Mouse (Mus musculus): Measurements from ENCODE around the gene Gm45808.
A peak's percentile ranks its signal among the peaks of the same experiment; 100 is the strongest.
"Not testable (repeated sequence)": the region's sequence is repeated elsewhere in the genome, so short reads cannot be mapped to it uniquely, and the experiment has no call there.

Gm45808 gene

DNA sequence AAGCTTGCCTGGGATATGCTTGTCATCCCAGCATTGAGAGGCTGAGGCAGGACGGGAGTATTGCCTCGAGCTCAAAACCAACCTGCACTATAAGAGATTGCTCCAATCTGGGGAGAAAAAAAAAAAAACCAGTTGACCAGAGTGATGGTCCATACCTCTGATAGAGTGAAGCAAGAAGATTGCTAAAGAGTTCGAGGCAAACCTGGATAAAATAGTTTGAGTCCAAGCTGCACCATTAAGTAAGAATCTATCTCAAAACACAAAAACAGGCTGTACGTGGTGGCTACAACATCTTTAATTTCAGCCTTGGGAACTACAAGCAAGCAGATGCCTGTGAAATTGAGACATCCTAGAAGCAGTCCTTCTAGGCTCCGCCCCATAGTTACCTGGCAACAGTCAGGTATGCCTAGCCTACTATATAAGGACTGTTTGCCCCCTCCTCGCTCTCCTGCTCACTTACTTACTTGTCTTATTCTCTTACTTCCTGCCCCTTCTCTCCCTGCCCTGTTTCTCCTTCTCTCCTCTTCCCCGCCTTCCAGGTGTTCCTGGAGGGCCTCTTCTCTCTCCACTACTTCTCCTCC, 19.4 kb downstream of the Gm45808 start:
- no peak for DNase-seq

DNA sequence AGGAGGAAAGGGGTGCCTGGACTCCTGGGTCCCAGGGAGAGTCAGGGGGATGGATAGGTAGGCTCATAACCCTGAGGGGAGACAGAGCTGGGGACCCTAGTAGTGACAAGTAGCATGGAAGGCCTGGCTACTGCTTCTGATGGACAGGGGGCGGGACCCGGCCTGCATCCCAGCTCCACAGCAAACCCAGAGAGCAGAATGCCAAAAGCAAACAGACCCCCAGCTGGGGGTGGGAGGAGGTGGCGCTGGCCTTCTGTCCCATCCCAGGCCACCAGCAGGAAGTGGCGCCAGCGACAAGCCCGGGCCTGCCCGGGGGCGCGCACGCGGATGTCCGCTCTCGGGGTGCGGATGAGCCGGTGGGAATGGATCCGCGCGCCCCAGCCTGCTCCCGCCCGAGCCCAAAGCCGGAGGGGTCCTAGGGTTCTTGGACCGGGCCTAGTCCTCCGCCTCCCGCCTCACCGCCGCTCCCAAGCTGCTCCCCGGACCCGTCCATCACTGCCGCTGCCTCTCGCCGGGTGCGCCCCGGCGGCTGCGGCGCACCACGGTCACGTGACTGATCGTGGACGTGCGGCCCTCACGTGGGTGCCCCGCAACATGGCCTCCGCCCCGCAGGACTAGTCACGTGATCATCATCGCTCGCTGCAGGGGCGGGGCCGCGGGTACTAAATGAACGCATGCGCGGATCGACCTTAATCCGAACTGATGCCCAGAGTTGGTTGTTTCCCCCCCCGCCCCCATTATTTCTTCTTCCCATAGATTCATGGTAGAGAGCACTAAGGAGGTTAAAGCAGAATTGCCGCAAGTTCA, 20.1 kb downstream of the Gm45808 start, which contains the start of gene Bax:
Bax (minus strand) TSS at position 616 of the 807 bp plus-strand sequence.
- DNase-seq, result peak; percentile 99

DNA sequence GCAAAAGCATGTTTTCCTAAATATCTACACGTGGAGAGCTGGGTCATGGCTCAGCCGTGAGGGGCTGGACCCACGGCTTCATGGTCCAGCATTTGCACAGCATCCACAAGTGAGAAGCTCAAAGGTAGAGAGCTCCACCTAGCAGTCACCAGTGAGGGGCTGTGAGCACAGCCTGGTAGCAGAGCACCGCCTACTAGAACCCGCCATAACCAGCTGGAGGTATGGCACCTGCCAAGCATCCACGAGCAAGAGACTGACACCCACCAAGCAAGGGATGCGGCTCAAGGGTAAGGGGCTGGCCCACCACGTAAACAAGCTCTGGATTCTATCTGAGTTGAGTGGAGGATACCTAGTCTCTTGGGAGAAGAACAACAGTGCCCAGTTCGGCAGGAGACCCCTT, 21.1 kb downstream of the Gm45808 start:
- peak in 1 of 2 experiments; percentile 48 for DNase-seq

DNA sequence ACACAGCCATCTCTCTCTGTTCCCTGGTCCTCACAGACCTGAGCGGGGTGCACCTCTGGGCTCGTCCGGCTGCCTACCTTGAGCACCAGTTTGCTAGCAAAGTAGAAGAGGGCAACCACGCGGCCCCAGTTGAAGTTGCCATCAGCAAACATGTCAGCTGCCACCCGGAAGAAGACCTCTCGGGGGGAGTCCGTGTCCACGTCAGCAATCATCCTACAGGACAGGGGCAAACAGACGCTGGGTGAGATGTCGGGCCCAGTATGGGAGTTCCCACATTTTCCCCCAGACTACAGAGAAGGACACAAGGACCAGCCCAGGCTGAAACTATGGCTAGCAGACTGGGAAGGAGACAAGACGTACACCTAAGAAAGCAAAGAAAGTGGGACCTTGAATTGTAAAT, 21.5 kb downstream of the Gm45808 start:
- no peak for DNase-seq

DNA sequence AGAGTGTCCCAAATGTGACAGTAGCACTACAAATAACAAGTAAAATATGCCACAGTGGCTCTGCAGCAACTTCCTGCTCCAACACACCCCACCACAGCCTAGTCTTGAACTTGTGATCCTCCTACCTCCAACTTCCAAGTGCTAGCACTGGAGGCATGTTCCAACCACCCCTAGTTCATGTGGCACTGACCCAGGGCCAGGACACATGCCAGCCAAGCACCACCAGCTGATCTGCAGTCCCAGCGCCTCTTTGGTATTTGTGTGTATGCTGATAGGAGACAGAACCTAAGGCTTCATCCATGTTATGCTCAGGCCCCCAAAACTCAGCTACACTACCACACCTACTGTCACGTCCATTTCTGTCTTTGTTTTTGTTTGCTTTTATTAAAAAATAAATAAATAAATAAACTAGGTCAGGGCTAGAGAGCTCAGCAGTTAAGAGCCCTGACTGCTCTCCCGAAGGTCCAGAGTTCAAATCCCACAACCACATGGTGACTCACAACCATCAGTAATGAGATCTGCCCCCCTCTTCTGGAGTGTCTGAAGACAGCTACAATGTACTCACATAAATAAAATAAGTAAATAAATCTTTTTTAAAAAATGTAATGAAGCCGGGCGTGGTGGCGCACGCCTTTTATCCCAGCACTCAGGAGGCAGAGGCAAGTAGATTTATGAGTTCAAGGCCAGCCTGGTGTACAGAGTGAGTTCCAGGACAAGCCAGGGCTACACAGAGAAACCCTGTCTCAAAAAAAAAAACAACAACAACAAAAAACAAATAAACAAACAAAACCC, 22.4 kb downstream of the Gm45808 start:
- peak in 1 of 2 experiments; percentile 49 for DNase-seq

DNA sequence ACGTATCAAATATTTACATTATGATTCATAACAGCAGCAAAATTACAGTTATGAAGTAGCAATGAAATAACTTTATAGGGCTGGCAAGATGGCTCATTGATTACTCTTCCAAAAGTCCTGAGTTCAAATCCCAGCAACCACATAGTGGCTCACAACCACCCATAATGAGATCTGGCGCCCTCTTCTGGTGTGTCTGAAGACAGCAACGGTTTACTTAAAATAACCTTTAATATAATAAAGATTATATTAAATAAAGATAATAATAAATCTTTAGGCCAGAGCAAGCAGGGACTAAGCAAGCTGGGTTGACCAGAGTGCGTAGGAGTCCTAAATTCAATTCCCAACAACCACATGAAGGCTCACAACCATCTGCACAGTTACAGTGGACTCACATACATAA, 23.7 kb downstream of the Gm45808 start:
- DNase-seq, result not testable (repeated sequence)

DNA sequence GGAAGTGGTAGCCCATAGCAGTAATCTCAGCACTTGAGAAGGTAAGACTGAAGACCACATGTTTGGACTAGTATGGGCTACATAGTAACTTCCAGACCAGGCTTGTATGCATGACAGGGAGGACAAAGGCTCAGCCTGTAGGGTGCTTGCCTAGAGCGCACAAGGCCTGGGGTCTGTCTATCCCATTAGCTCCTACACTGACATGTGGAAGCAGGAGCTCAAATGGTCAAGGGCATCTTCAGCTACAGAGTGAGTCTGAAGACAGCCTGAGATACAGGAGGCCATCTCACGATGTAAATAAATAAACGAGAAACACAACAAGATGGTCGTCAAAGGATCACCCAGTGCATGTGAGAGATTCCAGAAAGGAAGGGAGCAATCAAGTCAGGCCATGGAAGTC, 24.3 kb downstream of the Gm45808 start:
- no peak for DNase-seq

DNA sequence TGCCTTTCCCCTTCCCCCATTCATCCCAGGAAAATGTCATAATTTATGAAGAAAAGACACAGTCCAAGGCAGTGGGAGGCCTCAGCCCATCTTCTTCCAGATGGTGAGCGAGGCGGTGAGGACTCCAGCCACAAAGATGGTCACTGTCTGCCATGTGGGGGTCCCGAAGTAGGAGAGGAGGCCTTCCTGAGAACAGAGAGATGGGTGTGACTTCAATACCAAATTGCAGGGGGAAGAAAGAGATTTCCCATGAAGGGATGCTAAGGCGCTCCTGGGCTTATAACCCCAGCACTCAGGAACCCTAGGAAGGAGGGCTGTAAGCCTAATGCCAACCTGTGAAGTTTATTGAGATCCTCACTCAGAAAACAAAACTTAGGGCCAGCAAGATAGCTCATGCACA, 24.8 kb downstream of the Gm45808 start:
- no peak for DNase-seq

DNA sequence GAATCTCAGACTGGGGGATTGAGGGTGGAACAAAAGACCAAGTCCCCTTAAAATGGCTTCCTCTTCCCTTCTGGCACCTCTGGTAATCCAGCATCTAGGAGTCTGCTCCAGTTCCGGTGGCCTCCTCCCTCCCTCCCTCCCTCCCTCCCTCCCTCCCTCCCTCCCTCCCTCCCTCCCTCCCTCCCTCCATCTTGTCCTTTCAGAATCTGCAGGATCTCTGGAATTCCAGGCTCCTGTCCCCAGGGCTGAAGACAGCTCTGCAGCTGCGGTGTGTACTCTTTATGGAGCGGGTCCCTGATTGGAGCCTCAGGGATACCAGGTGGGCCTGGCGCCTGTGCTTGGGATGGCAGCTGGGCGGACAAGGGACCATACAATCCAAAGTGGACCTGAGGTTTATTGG, 25.3 kb downstream of the Gm45808 start:
- peak in 1 of 2 experiments; percentile 35 for DNase-seq

DNA sequence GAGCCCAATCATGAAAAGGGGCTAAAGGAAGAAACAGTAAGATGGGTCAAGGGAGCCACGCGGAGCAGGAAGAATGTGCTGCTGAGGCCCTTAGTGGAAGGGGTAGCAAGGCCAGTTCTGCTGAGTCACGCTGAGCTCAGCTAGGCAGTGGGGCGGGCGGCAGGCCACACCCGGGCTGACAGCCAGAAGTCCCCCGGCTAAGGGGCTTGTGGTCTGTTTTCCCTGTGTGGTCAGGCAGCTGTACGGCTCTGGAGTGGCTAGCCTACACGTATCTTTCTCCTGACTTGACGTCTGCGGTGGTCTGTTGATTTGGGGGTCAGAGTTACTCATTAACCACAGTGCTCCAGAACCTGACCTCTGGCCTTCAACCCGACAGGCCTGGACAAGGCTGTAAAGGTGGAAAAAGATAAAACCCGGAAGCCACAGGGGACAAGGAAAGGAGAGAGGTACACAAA, 25.7 kb downstream of the Gm45808 start:
- peak; percentile 74 to 80 for DNase-seq

DNA sequence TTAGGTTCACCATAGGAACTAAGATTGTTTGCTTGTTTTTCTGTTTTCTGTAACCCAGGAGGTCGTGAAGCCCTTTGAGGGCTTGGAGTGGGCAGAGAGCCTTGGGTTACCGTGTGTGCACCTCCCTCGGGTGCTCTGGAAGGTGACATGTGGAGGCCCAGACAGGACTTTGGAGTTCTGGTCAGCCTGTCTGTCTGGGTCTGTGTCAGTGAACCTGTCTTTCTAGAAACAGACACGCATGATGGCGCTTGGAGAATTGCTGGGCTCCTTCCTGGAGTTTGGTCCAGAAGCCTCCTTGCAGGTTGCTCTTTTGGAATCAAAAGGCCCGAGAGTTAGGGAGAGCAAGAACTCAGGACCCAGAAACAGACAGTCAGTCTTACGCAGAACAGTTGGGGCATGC, 26.2 kb downstream of the Gm45808 start:
- peak; percentile 36 to 56 for DNase-seq

DNA sequence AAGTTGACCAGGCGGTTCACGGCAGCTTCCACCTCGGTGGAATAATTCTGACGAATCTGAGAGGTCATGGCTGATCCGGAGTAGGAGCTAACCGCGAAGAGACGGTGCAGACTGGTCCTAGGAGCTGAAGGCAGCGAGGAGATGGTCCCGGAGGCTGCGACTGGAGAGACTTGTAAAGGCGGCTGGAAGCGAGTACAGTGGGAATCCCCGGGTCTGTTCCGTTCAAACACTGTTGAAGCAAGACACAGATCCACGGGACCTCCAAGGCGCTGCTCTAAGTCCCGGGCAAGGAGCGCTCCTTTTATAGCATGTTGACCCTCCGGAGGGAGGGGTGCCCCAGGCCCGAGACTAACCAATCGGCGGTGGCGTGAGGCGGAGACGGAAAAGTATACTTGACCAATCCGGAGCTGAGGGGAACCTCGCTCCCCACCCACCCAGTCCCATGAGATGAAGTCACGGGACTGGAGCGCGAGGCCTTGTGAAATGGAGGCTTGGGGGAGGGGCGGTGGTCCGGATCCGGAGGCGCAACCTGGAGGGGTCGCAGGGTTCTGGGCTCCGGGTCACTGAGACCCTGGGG, 27.0 kb downstream of the Gm45808 start, which contains the start of gene Ftl1:
Ftl1 (minus strand) TSS at position 321 of the 577 bp plus-strand sequence.
- DNase-seq, result peak; percentile 98

DNA sequence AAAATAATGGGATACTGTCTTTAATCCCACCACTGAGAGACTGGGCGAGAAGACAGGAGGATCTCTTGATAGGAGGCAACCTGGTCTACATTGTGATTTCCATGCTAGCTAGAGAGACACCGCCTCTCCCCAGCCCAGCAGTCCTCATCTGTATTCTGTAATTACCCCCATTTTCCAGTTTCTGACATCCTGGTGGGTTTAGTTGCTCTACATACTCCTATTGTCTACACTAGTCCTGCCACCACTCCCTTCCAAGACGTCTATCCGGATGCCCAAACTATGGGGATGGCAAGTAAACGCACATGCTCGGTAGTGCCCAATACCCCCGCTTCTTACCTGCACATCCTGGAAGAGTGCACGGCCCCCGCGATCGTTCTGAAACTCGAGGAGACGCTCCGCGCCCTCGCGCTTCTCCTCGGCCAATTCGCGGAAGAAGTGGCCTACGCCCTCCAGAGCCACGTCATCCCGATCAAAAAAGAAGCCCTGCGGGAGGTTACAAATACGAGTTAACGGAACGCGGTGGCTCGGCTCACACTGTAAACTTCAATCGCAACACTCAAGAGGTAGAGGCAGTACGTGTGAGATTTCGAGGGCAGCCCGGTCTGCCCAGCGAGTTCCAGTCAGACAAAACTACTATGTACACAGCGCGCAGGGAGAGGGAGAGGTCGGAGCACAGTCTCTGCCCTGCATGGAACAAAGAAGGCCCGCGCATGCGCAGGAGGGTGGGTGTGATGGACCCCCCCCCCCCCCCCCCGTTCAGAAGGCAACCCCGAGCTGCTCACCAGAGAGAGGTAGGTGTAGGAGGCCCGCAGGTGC, 27.7 kb downstream of the Gm45808 start:
- DNase-seq, result peak; percentile 96

DNA sequence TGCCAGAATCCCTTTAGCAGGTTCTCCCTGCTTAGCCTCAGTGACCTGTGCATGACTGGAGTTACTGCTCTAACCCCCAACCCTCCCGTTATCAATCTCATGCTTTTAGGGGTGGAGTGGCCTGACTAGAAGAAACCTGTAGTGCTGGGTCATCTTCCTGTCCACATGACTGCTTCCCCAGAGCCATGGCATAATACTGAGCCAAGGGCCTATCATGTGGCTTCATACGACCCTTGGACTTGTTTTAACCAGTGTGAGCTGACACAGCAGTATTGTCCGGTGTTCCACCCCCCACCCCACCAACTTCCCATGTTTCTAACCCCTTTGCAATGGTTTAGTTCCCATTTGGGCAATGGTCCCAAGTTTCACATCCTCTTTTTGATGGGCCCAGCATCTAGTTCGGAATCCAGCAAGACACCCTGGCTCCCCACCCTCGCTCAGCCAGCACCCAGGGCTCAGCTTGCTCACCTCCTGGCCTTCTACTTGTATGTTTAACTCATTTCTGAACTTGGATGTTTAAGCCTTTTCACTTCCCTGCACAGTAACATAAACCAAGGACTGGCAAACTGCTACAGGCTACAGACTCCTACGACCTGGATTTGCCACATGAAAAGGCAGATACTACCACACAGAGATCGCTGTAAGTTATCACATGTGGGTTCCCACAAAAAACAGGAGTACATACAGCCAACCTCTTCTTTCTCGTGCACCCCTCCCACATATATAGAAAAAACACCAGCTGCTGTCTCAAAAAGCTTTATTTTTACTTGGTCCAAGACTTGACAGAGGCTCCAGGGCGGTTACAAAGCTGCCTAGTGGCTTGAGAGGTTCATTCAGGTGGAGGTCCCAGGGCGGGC, 29.2 kb downstream of the Gm45808 start:
- DNase-seq, result no peak

DNA sequence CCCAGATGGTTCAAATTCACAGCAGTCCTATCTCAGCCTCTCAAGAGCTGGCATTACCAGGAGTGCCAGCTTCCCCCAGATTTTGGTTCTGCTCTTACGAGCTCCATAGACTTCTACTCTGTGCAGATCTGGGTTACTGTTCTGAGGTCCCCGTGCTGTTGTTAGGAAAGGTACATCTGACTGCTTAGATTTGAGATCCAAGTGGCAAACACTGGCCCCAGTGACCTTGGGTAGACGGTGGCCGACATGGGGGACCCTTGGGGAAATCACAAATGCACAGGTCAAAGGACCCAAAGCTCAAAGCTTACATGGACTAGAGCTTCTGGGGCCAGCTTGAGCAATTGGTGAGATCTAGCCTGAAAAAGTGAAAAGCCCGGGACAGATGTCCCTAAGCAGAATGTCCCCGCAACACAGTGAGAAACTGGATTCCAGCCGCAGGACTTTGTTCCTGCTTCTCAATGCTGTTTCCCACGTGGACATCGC, 29.8 kb downstream of the Gm45808 start:
- DNase-seq, result no peak

DNA sequence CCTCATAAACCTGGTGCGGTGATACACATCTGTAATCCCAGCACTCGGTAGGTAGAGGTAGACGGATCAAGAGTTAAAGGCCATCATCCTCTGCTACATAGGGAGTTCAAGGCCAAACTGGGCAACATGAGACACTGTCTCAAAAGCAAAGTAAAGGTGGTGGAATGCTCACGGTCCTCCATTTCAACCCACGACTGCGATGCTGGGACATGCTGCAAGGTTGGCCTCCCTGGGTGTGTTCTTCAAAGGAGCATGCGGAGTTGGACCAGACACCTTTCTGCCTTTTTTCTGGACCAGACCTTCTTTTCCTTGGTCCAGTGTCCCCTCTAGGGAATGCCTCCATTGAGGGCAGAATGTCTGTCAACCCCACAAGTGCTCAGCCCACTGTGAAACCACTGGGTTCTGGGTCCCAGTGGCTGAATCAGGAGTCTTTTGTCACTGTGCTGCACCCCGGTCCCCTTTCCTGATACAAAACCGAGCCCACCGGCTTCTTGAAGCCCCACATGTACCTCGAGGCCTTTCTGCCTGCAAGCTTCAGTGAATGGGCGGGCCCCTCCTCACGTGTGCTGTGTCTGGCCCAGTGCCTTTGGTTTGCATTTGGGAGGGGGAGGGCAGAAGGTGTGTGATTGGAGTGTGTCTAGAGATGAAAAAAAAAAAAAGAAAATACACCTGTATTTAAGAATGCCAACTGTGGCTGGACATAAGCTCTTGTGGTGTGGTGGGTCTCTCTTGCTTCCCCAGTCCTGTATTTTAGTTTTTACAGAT, 30.5 kb downstream of the Gm45808 start:
- no peak for DNase-seq

DNA sequence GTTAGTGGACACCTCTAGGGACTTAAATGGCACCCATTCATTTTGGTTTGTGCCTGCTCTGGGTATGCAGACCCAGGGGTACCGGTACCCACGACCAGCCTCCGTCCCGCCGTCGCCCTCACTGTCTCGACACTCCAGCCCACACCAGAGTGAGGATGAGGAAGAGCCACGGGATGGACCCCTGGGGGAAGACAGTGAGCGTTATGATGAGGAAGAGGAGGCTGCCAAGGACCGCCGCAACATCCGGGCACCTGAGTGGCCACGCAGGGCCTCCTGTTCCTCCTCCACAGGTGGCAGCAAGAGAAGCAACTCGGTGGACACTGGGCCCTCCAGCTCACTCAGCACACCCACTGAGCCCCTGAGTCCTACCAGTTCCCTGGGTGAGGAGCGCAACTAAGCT, 31.6 kb downstream of the Gm45808 start:
- DNase-seq, result no peak

DNA sequence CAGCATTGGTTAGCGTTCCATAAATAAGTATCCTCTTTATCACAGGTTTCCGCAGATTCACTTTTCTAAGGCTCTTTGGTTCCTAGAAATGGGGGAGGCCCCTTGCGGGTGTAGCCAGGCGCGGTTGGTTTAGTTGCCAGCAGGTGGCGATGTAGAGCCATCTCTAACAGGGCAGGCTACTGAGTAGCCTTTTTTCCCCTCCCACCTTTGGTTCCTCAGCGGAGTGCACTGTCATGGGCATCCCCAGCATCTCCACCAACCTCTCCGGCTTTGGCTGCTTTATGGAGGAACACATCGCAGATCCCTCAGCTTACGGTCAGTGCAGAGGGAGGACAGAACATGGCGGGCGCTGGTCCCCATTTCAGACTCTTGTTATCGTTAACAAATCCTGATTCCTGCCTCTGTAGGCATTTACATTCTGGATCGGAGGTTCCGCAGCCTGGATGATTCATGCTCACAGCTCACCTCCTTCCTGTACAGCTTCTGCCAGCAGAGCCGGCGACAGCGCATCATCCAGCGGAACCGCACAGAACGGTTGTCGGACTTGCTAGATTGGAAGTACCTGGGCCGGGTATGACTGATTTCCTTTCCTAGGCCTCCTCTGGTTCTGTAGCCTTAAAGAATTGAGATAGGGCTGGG, 35.1 kb downstream of the Gm45808 start:
- peak; percentile 93 to 95 for DNase-seq

DNA sequence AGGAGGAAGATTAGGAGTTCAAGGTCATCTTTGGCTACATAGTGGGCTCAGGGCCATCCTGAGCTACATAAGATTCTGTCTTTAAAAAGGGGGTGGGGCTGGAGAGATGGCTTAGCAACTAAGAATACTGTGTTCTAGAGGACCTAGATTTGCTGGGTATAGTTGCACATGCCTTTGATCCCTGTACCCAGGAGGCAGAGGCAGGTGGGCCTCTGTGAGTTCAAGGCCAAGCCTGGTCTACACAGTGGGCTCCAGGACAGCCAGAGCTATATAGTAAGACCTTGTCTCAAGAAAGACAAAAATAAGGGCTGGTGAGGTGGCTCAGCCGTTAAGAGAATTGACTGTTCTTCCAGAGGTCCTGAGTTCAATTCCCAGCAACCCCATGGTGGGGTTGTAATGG, 36.6 kb downstream of the Gm45808 start:
- no peak for DNase-seq

All from cerebellum, postnatal 10 days (tissue).